ENCODE assay signal across 16 mouse cellular contexts in genomic region chr9:99183043-99183670, GRCm38 (mm10). TPM values are rescaled to one million over a fixed set of nuclear protein-coding genes. Genes with fewer than 3 reads are reported as not detected.
DNase-seq lines count a peak whose midpoint lies in the region; ATAC-seq and TF ChIP-seq lines count a peak whose summit lies in the region.
"Had no signal": no experiment of that assay in that cellular context is flagged by ENCODE, and none has a peak within 500 bp of the region (broad histone marks: within the 10 kb centered on the region; RNA-seq: fewer than 3 reads in every experiment).

No protein-coding gene starts in this region.

- no peak overlapping the region for H3K27ac ChIP-seq in kidney, adult 2 months (ENCODE audit: insufficient read depth, low read depth, low read length)
- H3K27ac ChIP-seq in MEL (ENCODE audit: control insufficient read depth, low read depth, low read length): peak overlapping the region; percentile 79
- H3K27ac ChIP-seq in hindbrain, embryonic 16.5 days (ENCODE audit: low read depth, low read length): no peak overlapping the region
- no peak overlapping the region for H3K27ac ChIP-seq in kidney, embryonic 16.5 days (ENCODE audit: low read length)
- H3K27ac ChIP-seq: embryonic facial prominence, embryonic 15.5 days; hindbrain, embryonic 12.5 days had no signal

- TF ChIP-seq EP300 in MEL (IDR thresholded peaks at IDR 0.05; ENCODE audit: low read depth in 1 of 2, low read length in 2 of 2): no peak; a peak in 1 of 4 replicates

- ATAC-seq in megakaryocyte progenitor cell, adult 5-6 weeks (replicated peaks; ENCODE audit: poor library complexity): peak; percentile 66
- no peak for ATAC-seq in hindbrain, embryonic 16.5 days
- ATAC-seq in kidney, embryonic 16.5 days (ENCODE audit: low FRiP score, low TSS enrichment): no peak

- no peaks in the 10 kb centered on the region for H3K79me2 ChIP-seq in MEL (ENCODE audit: control insufficient read depth, insufficient read depth, low read length, poor library complexity)

- H3K4me1 ChIP-seq in kidney, adult 2 months (ENCODE audit: control insufficient read depth, insufficient read depth, low read length): no peaks in the 10 kb centered on the region
- peaks cover 4 to 31% of the 10 kb centered on the region in 2 experiments for H3K4me1 ChIP-seq in MEL (ENCODE audit: control insufficient read depth in 1 of 2, insufficient read depth in 2 of 2, low read length in 2 of 2)
- H3K4me1 ChIP-seq in hindbrain, embryonic 16.5 days (ENCODE audit: control insufficient read depth, insufficient read depth, low read depth, low read length): no peaks in the 10 kb centered on the region
- no peaks in the 10 kb centered on the region for H3K4me1 ChIP-seq in kidney, embryonic 16.5 days (ENCODE audit: insufficient read depth, low read length)

- TF ChIP-seq RAD21 in MEL (IDR thresholded peaks at IDR 0.05; ENCODE audit: low read depth, low read length): no peak

- H3K36me3 ChIP-seq in kidney, adult 2 months (ENCODE audit: control insufficient read depth, insufficient read depth, low read length): no peaks in the 10 kb centered on the region
- H3K36me3 ChIP-seq in MEL (ENCODE audit: control insufficient read depth in 1 of 2, insufficient read depth in 2 of 2, low read length in 2 of 2): peaks cover 0 to 15% of the 10 kb centered on the region in 2 experiments; a peak in 2 of 4 replicates
- H3K36me3 ChIP-seq in hindbrain, embryonic 16.5 days (ENCODE audit: control insufficient read depth, insufficient read depth, low read length): no peaks in the 10 kb centered on the region
- no peaks in the 10 kb centered on the region for H3K36me3 ChIP-seq in kidney, embryonic 16.5 days (ENCODE audit: insufficient read depth, low read length)
- H3K36me3 ChIP-seq: embryonic facial prominence, embryonic 15.5 days; hindbrain, embryonic 12.5 days had no signal

- 67% methylated on average over 8 of the region's 8 CpGs for WGBS in kidney, adult 2 months
- 88% methylated on average over 8 of the region's 8 CpGs for WGBS in hindbrain, embryonic 16.5 days
- 78% methylated on average over 8 of the region's 8 CpGs for WGBS in kidney, embryonic 16.5 days

- H3K27me3 ChIP-seq in kidney, adult 2 months (replicated peaks; ENCODE audit: control insufficient read depth, insufficient read depth, low read length): no peaks in the 10 kb centered on the region
- no peaks in the 10 kb centered on the region; a peak in 1 of 4 replicates for H3K27me3 ChIP-seq in MEL (ENCODE audit: control insufficient read depth in 1 of 2, insufficient read depth in 2 of 2, low read length in 2 of 2)
- H3K27me3 ChIP-seq in hindbrain, embryonic 16.5 days (replicated peaks; ENCODE audit: control insufficient read depth, insufficient read depth, low read length): no peaks in the 10 kb centered on the region
- no peaks in the 10 kb centered on the region for H3K27me3 ChIP-seq in kidney, embryonic 16.5 days (ENCODE audit: insufficient read depth, low read length)
- H3K27me3 ChIP-seq: embryonic facial prominence, embryonic 15.5 days; hindbrain, embryonic 12.5 days had no signal

- peak overlapping the region; percentile 42 for H3K9ac ChIP-seq in MEL (ENCODE audit: control insufficient read depth, low read depth, low read length, poor library complexity, severe bottlenecking)
- H3K9ac ChIP-seq in hindbrain, embryonic 16.5 days (ENCODE audit: low read depth, low read length): no peak overlapping the region
- H3K9ac ChIP-seq in kidney, embryonic 16.5 days (replicated peaks; ENCODE audit: low read length): no peak overlapping the region
- H3K9ac ChIP-seq: embryonic facial prominence, embryonic 15.5 days; hindbrain, embryonic 12.5 days had no signal

- no peaks in the 10 kb centered on the region for H3K9me3 ChIP-seq in MEL (replicated peaks; ENCODE audit: insufficient read depth, low read length)
- no peaks in the 10 kb centered on the region for H3K9me3 ChIP-seq in hindbrain, embryonic 16.5 days (ENCODE audit: control insufficient read depth, low read length)
- H3K9me3 ChIP-seq in kidney, embryonic 16.5 days (ENCODE audit: low read length): no peaks in the 10 kb centered on the region
- H3K9me3 ChIP-seq: embryonic facial prominence, embryonic 15.5 days; hindbrain, embryonic 12.5 days had no signal

- no peak overlapping the region for H3K4me3 ChIP-seq in kidney, adult 2 months (ENCODE audit: insufficient read depth, low read depth, low read length)
- H3K4me3 ChIP-seq in MEL (ENCODE audit: control insufficient read depth in 1 of 2, insufficient read depth in 1 of 2, low read depth in 2 of 2, low read length in 2 of 2): peak overlapping the region; percentile 27 to 45
- H3K4me3 ChIP-seq in hindbrain, embryonic 16.5 days (ENCODE audit: low read length): no peak overlapping the region
- no peak overlapping the region for H3K4me3 ChIP-seq in kidney, embryonic 16.5 days (ENCODE audit: low read length)
- H3K4me3 ChIP-seq: embryonic facial prominence, embryonic 15.5 days; hindbrain, embryonic 12.5 days had no signal

- no peak for TF ChIP-seq CTCF in kidney, adult 2 months (conservative IDR thresholded peaks at IDR 0.05; ENCODE audit: insufficient read depth, insufficient read length, low read depth, low read length)
- no peak for TF ChIP-seq CTCF in MEL (IDR thresholded peaks at IDR 0.05 in 2 of 3, conservative IDR thresholded peaks at IDR 0.05 in 1 of 3; ENCODE audit: control insufficient read depth in 1 of 3, insufficient read depth in 1 of 3, low read depth in 2 of 3, low read length in 3 of 3, poor library complexity in 1 of 3, severe bottlenecking in 1 of 3)

- no peak for TF ChIP-seq POLR2A in kidney, adult 2 months (IDR thresholded peaks at IDR 0.05; ENCODE audit: low read depth, low read length)
- TF ChIP-seq POLR2A in MEL (IDR thresholded peaks at IDR 0.05; ENCODE audit: control insufficient read depth in 1 of 2, insufficient read depth in 1 of 2, low read depth in 1 of 2, low read length in 2 of 2, poor library complexity in 1 of 2): no peak

- peak; percentile 8 for DNase-seq in kidney, adult 2 months
- DNase-seq in kidney, postnatal 14 days: no peak
- DNase-seq in MEL (ENCODE audit: low read depth, low spot score): peak; percentile 59
- DNase-seq in liver: peak; percentile 51
- DNase-seq in frontal cortex, postnatal 10 days (ENCODE audit: low spot score in 2 of 2): no peak
- DNase-seq: cerebellum, adult 8-10 months; retina, postnatal 1 day had no signal

- H3K4me2 ChIP-seq in hindbrain, embryonic 16.5 days (ENCODE audit: low read length): no peak overlapping the region
- H3K4me2 ChIP-seq in kidney, embryonic 16.5 days (replicated peaks; ENCODE audit: low read depth, low read length): no peak overlapping the region
- H3K4me2 ChIP-seq: embryonic facial prominence, embryonic 15.5 days; hindbrain, embryonic 12.5 days had no signal

TF ChIP-seq in MEL, 35 proteins besides CTCF, POLR2A, EP300 and RAD21:
- TF ChIP-seq TBP (IDR thresholded peaks at IDR 0.05; ENCODE audit: low read depth, low read length): no peak
- TF ChIP-seq ETS1 (IDR thresholded peaks at IDR 0.05; ENCODE audit: low read depth, low read length): peak; percentile 68; the same call in 1 of the 2 replicates

RNA-seq across cellular contexts. Expression of gene Pik3cb, which starts 42.7 kb away (rescaled TPM):
- 7.3 and 7.4 TPM in 2 replicates for polyA plus RNA-seq in kidney, adult 2 months (2012; rRNA removed)
- 2.2 and 2.4 TPM in 2 replicates for total RNA-seq in MEL (2012; rRNA removed)
- polyA plus RNA-seq in MEL (2012; ENCODE audit: insufficient read depth in 1 of 2, insufficient read length in 2 of 2, low read depth in 1 of 2, low replicate concordance in 2 of 2, missing spikeins in 1 of 2): 1 to 10 TPM in 1 of 2 experiments, not detected in 1; 7.6 TPM
- total RNA-seq in megakaryocyte progenitor cell, adult 5-6 weeks (2015): 12.3 and 13.5 TPM in 2 replicates
- 4.6 and 5.3 TPM in 2 replicates for total RNA-seq in megakaryocyte progenitor cell, adult 5-6 weeks (2017)
- 2.1 and 2.9 TPM in 2 replicates for polyA plus RNA-seq in hindbrain, embryonic 16.5 days (2015; fragmentation: Nextera tagmentation; extraction: Ambion mirVana)
- polyA plus RNA-seq in kidney, embryonic 16.5 days (2015; fragmentation: Nextera tagmentation; extraction: Ambion mirVana): 0.81 and 0.90 TPM in 2 replicates

RNA-seq across cellular contexts. Expression of gene Faiml, which starts 53.9 kb away (rescaled TPM):
- polyA plus RNA-seq in kidney, adult 2 months (2012; rRNA removed): not detected in 2 replicates
- total RNA-seq in MEL (2012; rRNA removed): not detected in 2 replicates
- not detected for polyA plus RNA-seq in MEL (2012; ENCODE audit: insufficient read depth in 1 of 2, insufficient read length in 2 of 2, low read depth in 1 of 2, low replicate concordance in 2 of 2, missing spikeins in 1 of 2)
- not detected in 2 replicates for total RNA-seq in megakaryocyte progenitor cell, adult 5-6 weeks (2015)
- not detected in 2 replicates for total RNA-seq in megakaryocyte progenitor cell, adult 5-6 weeks (2017)
- polyA plus RNA-seq in hindbrain, embryonic 16.5 days (2015; fragmentation: Nextera tagmentation; extraction: Ambion mirVana): not detected in 2 replicates
- polyA plus RNA-seq in kidney, embryonic 16.5 days (2015; fragmentation: Nextera tagmentation; extraction: Ambion mirVana): not detected in 2 replicates
- total RNA-seq: gastrocnemius, adult 18-20 months had no signal
- polyA plus RNA-seq: embryonic facial prominence, embryonic 15.5 days; hindbrain, embryonic 12.5 days; large intestine, adult 2 months; limb, embryonic 14.5 days; stomach, embryonic 16.5 days had no signal

Comparison
In these comparisons a context has a peak if more than half of its experiments do, and no peak if none do; other contexts are left out.
1. DNase-seq: peak in kidney, adult 2 months (single experiment), MEL (single experiment) and liver (single experiment); none in kidney, postnatal 14 days (single experiment) and frontal cortex, postnatal 10 days (0 of 2).
2. H3K4me3 ChIP-seq: peak in MEL (2 of 2); none in kidney, adult 2 months (single experiment), hindbrain, embryonic 16.5 days (single experiment) and kidney, embryonic 16.5 days (single experiment).